ENCODE assay signal across 22 mouse cellular contexts in genomic region chr9:28196550-28196949, GRCm38 (mm10).
DNase-seq lines count a peak whose midpoint lies in the region; ATAC-seq and TF ChIP-seq lines count a peak whose summit lies in the region.
"Had no signal": no experiment of that assay in that cellular context is flagged by ENCODE, and none has a peak within 500 bp of the region (broad histone marks: within the 10 kb centered on the region; RNA-seq: fewer than 3 reads in every experiment).

No protein-coding gene starts in this region.

- peak; percentile 50 to 56 for DNase-seq in cerebellum, postnatal 10 days
- DNase-seq in cerebellum, adult 11-12 months: no peak
- DNase-seq in heart, adult 11 months: peak; percentile 39
- DNase-seq in heart, adult 9 months (ENCODE audit: low spot score in 2 of 2): no peak
- no peak for DNase-seq in layer of hippocampus, adult 2 months (ENCODE audit: low spot score in 2 of 2)
- no peak for DNase-seq in layer of hippocampus, postnatal 25 days (ENCODE audit: extremely low spot score in 1 of 2, low spot score in 1 of 2)
- peak; percentile 16 for DNase-seq in midbrain, embryonic 14.5 days
- no peak for DNase-seq in midbrain, embryonic 11.5 days (ENCODE audit: low spot score, missing footprints)
- DNase-seq: adrenal gland, adult 8-10 months; adrenal gland, postnatal 36 days; B cell, adult 2 months; cerebellum, adult 18-20 months; cerebellum, adult 9-11 months; gastrocnemius, postnatal 36 days; heart, adult 2 months; heart, postnatal 4 days had no signal

- no peak for TF ChIP-seq CTCF in layer of hippocampus, adult 2 months (conservative IDR thresholded peaks at IDR 0.05)

- no peak for ATAC-seq in midbrain, embryonic 14.5 days (ENCODE audit: low FRiP score, low TSS enrichment)
- ATAC-seq in midbrain, embryonic 11.5 days (ENCODE audit: low FRiP score): no peak
- ATAC-seq: CD4-positive, CD25-positive, alpha-beta regulatory T cell, adult 4 months; intestine, embryonic 15.5 days had no signal

- 0 out of 2 replicates have a peak overlapping the region, but pooled peaks have one; percentile 10 for H3K27ac ChIP-seq in layer of hippocampus, adult 2 months
- H3K27ac ChIP-seq in midbrain, embryonic 14.5 days (replicated peaks; ENCODE audit: low read depth, low read length): no peak overlapping the region
- no peak overlapping the region for H3K27ac ChIP-seq in midbrain, embryonic 11.5 days (ENCODE audit: low read depth, low read length)
- H3K27ac ChIP-seq: forebrain, embryonic 12.5 days; heart, adult 2 months; hindbrain, embryonic 13.5 days; intestine, embryonic 15.5 days had no signal

- H3K4me2 ChIP-seq in midbrain, embryonic 14.5 days (ENCODE audit: low read length): no peak overlapping the region
- H3K4me2 ChIP-seq in midbrain, embryonic 11.5 days: no peak overlapping the region
- H3K4me2 ChIP-seq: forebrain, embryonic 12.5 days; heart, embryonic 12.5 days; hindbrain, embryonic 13.5 days; intestine, embryonic 15.5 days had no signal

- no peak overlapping the region for H3K4me3 ChIP-seq in layer of hippocampus, adult 2 months
- H3K4me3 ChIP-seq in midbrain, embryonic 14.5 days (replicated peaks; ENCODE audit: low read depth, low read length): no peak overlapping the region
- no peak overlapping the region for H3K4me3 ChIP-seq in midbrain, embryonic 11.5 days (ENCODE audit: low read depth, low read length)
- H3K4me3 ChIP-seq: forebrain, embryonic 12.5 days; heart, adult 2 months; heart, embryonic 12.5 days; hindbrain, embryonic 13.5 days; intestine, embryonic 15.5 days had no signal

- WGBS in midbrain, embryonic 14.5 days: 95% methylated on average over 2 of the region's 2 CpGs
- WGBS in midbrain, embryonic 11.5 days: 93% methylated on average over 2 of the region's 2 CpGs

- no peaks in the 10 kb centered on the region for H3K36me3 ChIP-seq in midbrain, embryonic 14.5 days (ENCODE audit: control insufficient read depth, insufficient read depth, low read length)
- no peaks in the 10 kb centered on the region for H3K36me3 ChIP-seq in midbrain, embryonic 11.5 days (ENCODE audit: control insufficient read depth, insufficient read depth, low read length)
- H3K36me3 ChIP-seq: forebrain, embryonic 12.5 days; G1E; heart, embryonic 12.5 days; hindbrain, embryonic 13.5 days; intestine, embryonic 15.5 days had no signal

- no peaks in the 10 kb centered on the region for H3K4me1 ChIP-seq in midbrain, embryonic 14.5 days (ENCODE audit: control insufficient read depth, insufficient read depth, low read length)
- no peaks in the 10 kb centered on the region for H3K4me1 ChIP-seq in midbrain, embryonic 11.5 days (ENCODE audit: control insufficient read depth, insufficient read depth, low read length)
- H3K4me1 ChIP-seq: forebrain, embryonic 12.5 days; heart, embryonic 12.5 days; hindbrain, embryonic 13.5 days; intestine, embryonic 15.5 days had no signal

- no peaks in the 10 kb centered on the region for H3K9me3 ChIP-seq in midbrain, embryonic 14.5 days (ENCODE audit: control insufficient read depth, low read length)
- no peaks in the 10 kb centered on the region for H3K9me3 ChIP-seq in midbrain, embryonic 11.5 days (ENCODE audit: control insufficient read depth, low read length)
- H3K9me3 ChIP-seq: forebrain, embryonic 12.5 days; G1E; heart, embryonic 12.5 days; hindbrain, embryonic 13.5 days; intestine, embryonic 15.5 days had no signal

- no peaks in the 10 kb centered on the region for H3K27me3 ChIP-seq in midbrain, embryonic 14.5 days (ENCODE audit: control insufficient read depth, insufficient read depth, low read length)
- no peaks in the 10 kb centered on the region for H3K27me3 ChIP-seq in midbrain, embryonic 11.5 days (ENCODE audit: control insufficient read depth, insufficient read depth, low read length)
- H3K27me3 ChIP-seq: forebrain, embryonic 12.5 days; heart, embryonic 12.5 days; hindbrain, embryonic 13.5 days; intestine, embryonic 15.5 days had no signal

- no peak overlapping the region for H3K9ac ChIP-seq in midbrain, embryonic 14.5 days (replicated peaks; ENCODE audit: low read length)
- H3K9ac ChIP-seq in midbrain, embryonic 11.5 days (ENCODE audit: low read length): no peak overlapping the region
- H3K9ac ChIP-seq: forebrain, embryonic 12.5 days; heart, embryonic 12.5 days; hindbrain, embryonic 13.5 days; intestine, embryonic 15.5 days had no signal

Comparison
In these comparisons a context has a peak if more than half of its experiments do, and no peak if none do; other contexts are left out.
1. DNase-seq: peak in cerebellum, postnatal 10 days (2 of 2), heart, adult 11 months (single experiment) and midbrain, embryonic 14.5 days (single experiment); none in cerebellum, adult 11-12 months (single experiment), heart, adult 9 months (0 of 2), layer of hippocampus, adult 2 months (0 of 2), layer of hippocampus, postnatal 25 days (0 of 2) and midbrain, embryonic 11.5 days (single experiment).